Mouse (Mus musculus) lung, postnatal 0 days (tissue): ENCODE measurements around the gene Fscn3.

Experiments
- CTCF ChIP-seq: IDR thresholded peaks from 2 replicates; pipeline ENCODE4 v1.5.1; 2016; ENCODE audit warnings: antibody characterized with exemption, mild to moderate bottlenecking
- EP300 ChIP-seq: IDR thresholded peaks from 2 replicates; pipeline ENCODE4 v1.6.1; 2016; ENCODE audit warnings: antibody characterized with exemption, mild to moderate bottlenecking, control low read depth

DNA sequence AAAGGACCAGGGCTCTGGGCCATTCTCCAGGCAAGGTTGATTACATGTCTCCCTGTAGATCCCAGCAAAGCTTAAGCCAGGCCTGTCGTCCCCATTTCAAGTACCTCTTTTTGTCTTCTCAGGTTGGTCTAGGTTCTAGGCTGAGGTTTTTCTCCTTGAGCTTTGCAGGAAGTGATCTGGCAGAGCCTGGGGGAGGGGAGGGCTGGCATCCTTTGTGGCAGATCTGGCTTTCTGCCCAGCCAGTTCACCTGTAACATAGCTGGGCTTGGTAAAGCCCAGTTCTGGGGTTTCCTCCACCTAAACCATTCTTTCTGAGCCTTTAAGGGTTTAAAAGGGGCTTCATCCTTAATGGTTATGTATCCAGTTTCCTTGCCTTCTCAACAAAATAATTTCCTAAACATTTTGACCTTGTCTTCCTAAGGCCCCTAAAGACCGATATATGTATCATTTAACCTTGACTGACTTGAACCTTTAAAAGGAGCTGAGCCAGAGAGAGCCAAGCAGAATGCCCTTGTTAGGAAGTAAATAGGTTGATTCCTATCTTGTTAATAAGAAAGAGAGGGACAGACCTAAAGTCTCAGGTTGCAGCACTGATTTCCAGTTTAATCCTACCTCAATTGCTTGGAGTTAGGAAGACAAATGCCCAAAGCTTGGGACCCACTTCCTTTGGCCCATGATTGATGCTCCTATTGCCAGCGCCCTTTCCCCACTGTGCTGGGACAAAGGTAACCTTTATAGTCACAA is at the start of gene Fscn3:
- TF ChIP-seq CTCF (no peak), EP300 (no peak)
